Mouse (Mus musculus): ENCODE data around the gene Kcnn1.
"Not testable (repeated sequence)": the region's sequence is repeated elsewhere in the genome, so short reads cannot be mapped to it uniquely, and the experiment has no call there.

Gene Kcnn1

GRCm38 (mm10) chr8:70843214-70843773 lies 19.8 kb downstream of the Kcnn1 start:
- no peak for DNase-seq (ENCODE audit: extremely low spot score, low read depth, low spot score)

- no peak for DNase-seq (ENCODE audit: extremely low spot score, low read depth, low spot score)
These were observed 20.6 kb downstream of the Kcnn1 start for GRCm38 (mm10) chr8:70842484-70842883.

GRCm38 (mm10) chr8:70841147-70842072 lies 21.6 kb downstream of the Kcnn1 start:
- DNase-seq (ENCODE audit: extremely low spot score, low read depth, low spot score), result no peak

- no peak for DNase-seq (ENCODE audit: extremely low spot score, low read depth, low spot score)
These were observed 22.5 kb downstream of the Kcnn1 start for GRCm38 (mm10) chr8:70840590-70840989.

- DNase-seq (ENCODE audit: extremely low spot score, low read depth, low spot score), result peak; percentile 98
These were observed 23.4 kb downstream of the Kcnn1 start, which contains the start of gene Arrdc2 for GRCm38 (mm10) chr8:70839408-70840351. Arrdc2 (minus strand) TSS chr8:70839720.

- DNase-seq (ENCODE audit: extremely low spot score, low read depth, low spot score), result no peak
These were observed 24.2 kb downstream of the Kcnn1 start for GRCm38 (mm10) chr8:70838654-70839407.

- no peak for DNase-seq (ENCODE audit: extremely low spot score, low read depth, low spot score)
These were observed 26.4 kb downstream of the Kcnn1 start for GRCm38 (mm10) chr8:70836666-70837065.

GRCm38 (mm10) chr8:70834071-70834470 lies 29.0 kb downstream of the Kcnn1 start:
- no peak for DNase-seq (ENCODE audit: extremely low spot score, low read depth, low spot score)

GRCm38 (mm10) chr8:70833520-70833919 lies 29.5 kb downstream of the Kcnn1 start:
- DNase-seq (ENCODE audit: extremely low spot score, low read depth, low spot score), result no peak

GRCm38 (mm10) chr8:70833018-70833482 lies 30.0 kb downstream of the Kcnn1 start:
- no peak for DNase-seq (ENCODE audit: extremely low spot score, low read depth, low spot score)

- DNase-seq (ENCODE audit: extremely low spot score, low read depth, low spot score), result no peak
These were observed 30.7 kb downstream of the Kcnn1 start for GRCm38 (mm10) chr8:70832371-70832770.

- no peak for DNase-seq (ENCODE audit: extremely low spot score, low read depth, low spot score)
These were observed 31.5 kb downstream of the Kcnn1 start for GRCm38 (mm10) chr8:70831517-70831916.

GRCm38 (mm10) chr8:70827796-70828195 lies 35.3 kb downstream of the Kcnn1 start:
- no peak for DNase-seq (ENCODE audit: extremely low spot score, low read depth, low spot score)

- DNase-seq (ENCODE audit: extremely low spot score, low read depth, low spot score), result no peak
These were observed 36.0 kb downstream of the Kcnn1 start for GRCm38 (mm10) chr8:70827010-70827409.

- DNase-seq (ENCODE audit: extremely low spot score, low read depth, low spot score), result no peak
These were observed 37.2 kb downstream of the Kcnn1 start for GRCm38 (mm10) chr8:70825816-70826215.

- no peak for DNase-seq (ENCODE audit: extremely low spot score, low read depth, low spot score)
These were observed 39.3 kb downstream of the Kcnn1 start for GRCm38 (mm10) chr8:70823802-70824201.

GRCm38 (mm10) chr8:70822594-70822993 lies 40.5 kb downstream of the Kcnn1 start:
- not testable (repeated sequence) for DNase-seq (ENCODE audit: extremely low spot score, low read depth, low spot score)

- no peak for DNase-seq (ENCODE audit: extremely low spot score, low read depth, low spot score)
These were observed 41.1 kb downstream of the Kcnn1 start for GRCm38 (mm10) chr8:70821992-70822391.

GRCm38 (mm10) chr8:70821399-70821962 lies 41.6 kb downstream of the Kcnn1 start:
- no peak for DNase-seq (ENCODE audit: extremely low spot score, low read depth, low spot score)
